Mouse (Mus musculus): ENCODE data around the gene Kif22.

GRCm38 (mm10) chr7:127013385-127013784, 28.9 kb downstream of the Kif22 start:
- TF ChIP-seq POLR2A (IDR thresholded peaks at IDR 0.05; ENCODE audit: low read depth, low read length), result no peak
- TF ChIP-seq CTCF (conservative IDR thresholded peaks at IDR 0.05; ENCODE audit: insufficient read depth, insufficient read length, low read depth, low read length), result no peak
